Mouse (Mus musculus) right cerebral cortex, postnatal 10 days (tissue): ENCODE measurements around the gene Ncoa5.

ENCODE experiments used
- DNase-seq, 2 experiments: peaks; one replicate each; pipeline ENCODE4 v3.0.0; 2021; ENCODE audit warnings: low spot score in 2 of 2

Gene Ncoa5

GRCm38 (mm10) chr2:165050826-165051548 is 16.3 kb upstream of the Ncoa5 start:
- no peak for DNase-seq

GRCm38 (mm10) chr2:165049044-165049443 is 14.4 kb upstream of the Ncoa5 start:
- peak; percentile 58 to 75 for DNase-seq

- DNase-seq: no peak
Observed at GRCm38 (mm10) chr2:165043729-165044128, 9.1 kb upstream of the Ncoa5 start.

GRCm38 (mm10) chr2:165043090-165043636 is 8.5 kb upstream of the Ncoa5 start:
- DNase-seq: no peak

- no peak for DNase-seq
Observed at GRCm38 (mm10) chr2:165042126-165042525, 7.5 kb upstream of the Ncoa5 start.

GRCm38 (mm10) chr2:165037415-165037814 is 2.7 kb upstream of the Ncoa5 start:
- DNase-seq: no peak

- no peak for DNase-seq
Observed at GRCm38 (mm10) chr2:165035058-165035431, 378 bp upstream of the Ncoa5 start.

GRCm38 (mm10) chr2:165033306-165033705 is 1.4 kb downstream of the Ncoa5 start:
- DNase-seq: no peak

GRCm38 (mm10) chr2:165032533-165032932 is 2.1 kb downstream of the Ncoa5 start:
- DNase-seq: no peak

- no peak for DNase-seq
Observed at GRCm38 (mm10) chr2:165027163-165027562, 7.5 kb downstream of the Ncoa5 start.

GRCm38 (mm10) chr2:165020490-165020889 is 14.2 kb downstream of the Ncoa5 start:
- DNase-seq: no peak

- no peak for DNase-seq
Observed at GRCm38 (mm10) chr2:165014935-165015334, 19.7 kb downstream of the Ncoa5 start.

- DNase-seq: no peak
Observed at GRCm38 (mm10) chr2:165010351-165010750, 24.3 kb downstream of the Ncoa5 start.

- no peak for DNase-seq
Observed at GRCm38 (mm10) chr2:165009581-165009980, 25.1 kb downstream of the Ncoa5 start.

- DNase-seq: no peak
Observed at GRCm38 (mm10) chr2:165009161-165009560, 25.5 kb downstream of the Ncoa5 start.

GRCm38 (mm10) chr2:165007986-165008385 is 26.7 kb downstream of the Ncoa5 start:
- no peak for DNase-seq

GRCm38 (mm10) chr2:165006813-165007212 is 27.9 kb downstream of the Ncoa5 start:
- no peak for DNase-seq

- DNase-seq: no peak
Observed at GRCm38 (mm10) chr2:165004237-165004636, 30.4 kb downstream of the Ncoa5 start.

- DNase-seq: no peak
Observed at GRCm38 (mm10) chr2:165003108-165003507, 31.6 kb downstream of the Ncoa5 start.

GRCm38 (mm10) chr2:165001958-165002357 is 32.7 kb downstream of the Ncoa5 start:
- no peak for DNase-seq

GRCm38 (mm10) chr2:164997721-164998428 is 36.8 kb downstream of the Ncoa5 start:
- DNase-seq: peak in 1 of 2 experiments; percentile 62

GRCm38 (mm10) chr2:164996848-164997720 is 37.6 kb downstream of the Ncoa5 start:
- no peak for DNase-seq
